Mouse (Mus musculus) gastrocnemius, postnatal 36 days (tissue): ENCODE results near the gene Myo15. TPM values are rescaled to one million over a fixed set of nuclear protein-coding genes. Genes with fewer than 3 reads are reported as not detected.
"Not testable (repeated sequence)": the region's sequence is repeated elsewhere in the genome, so short reads cannot be mapped to it uniquely, and the experiment has no call there.

Experiments
- DNase-seq, 2 experiments: peaks; one replicate each; pipeline ENCODE4 v3.0.0; 2022
- intact Hi-C: fragments of 180-260 bp; cut with DNase I; formaldehyde crosslinking; loops from one replicate; pipeline ENCODE4 v1.15.1; 2025
- long read RNA-seq, 2 experiments: library from polyadenylated mRNA; stranded (forward); transcript quantifications; one replicate each; pipeline ENCODE4 v2.0.0; 2021
- total RNA-seq, 2 experiments: library from RNA; stranded (reverse); gene quantifications; 2 replicates each; pipeline ENCODE4 v1.2.3; 2021

Gene Myo15
- not detected for total RNA-seq
- long read RNA-seq, experiment 1, partial matches to known transcripts: 0 of 1 reads
- long read RNA-seq, experiment 1, other reads (novel, unspliced or antisense): 1 of 1 reads
- long read RNA-seq, experiment 2, partial matches to known transcripts: 0 of 1 reads
- long read RNA-seq, experiment 2, other reads (novel, unspliced or antisense): 1 of 1 reads

DNA sequence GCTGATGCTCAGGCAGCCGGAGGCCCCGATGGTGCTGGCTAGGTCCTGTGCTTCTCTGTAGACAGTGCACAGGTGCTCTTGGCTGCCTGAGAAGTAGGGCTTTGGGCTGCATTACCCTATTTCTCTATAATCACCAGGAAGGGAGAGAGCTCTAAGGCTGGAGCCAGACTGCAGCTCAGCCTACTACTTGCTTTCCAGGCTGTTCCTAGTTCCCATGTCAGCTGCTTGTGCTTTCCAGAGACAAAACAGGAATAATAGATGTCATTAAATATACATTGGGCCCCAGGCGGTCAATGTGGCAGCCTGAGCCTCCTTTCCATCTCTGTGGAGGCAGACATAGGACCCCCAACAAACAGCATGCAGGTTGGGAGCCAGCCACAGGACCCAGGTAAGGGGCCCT is at the start of gene Myo15:
TSS of gene Myo15 (plus strand) at position 301 of the 400 bp plus-strand sequence.
- no peak for DNase-seq
- intact Hi-C loops: no loop called here

GRCm38 (mm10) chr11:60422046-60422668 is 47.0 kb upstream of the Myo15 start:
- intact Hi-C loops: no loop called here

GRCm38 (mm10) chr11:60423006-60423405 is 46.1 kb upstream of the Myo15 start:
- DNase-seq: no peak
- intact Hi-C loops: no loop called here

More at GRCm38 (mm10) chr11:60422046-60422668, 47.0 kb upstream of the Myo15 start:
- no peak for DNase-seq

- DNase-seq: no peak
- intact Hi-C loops: no loop called here
Measured at GRCm38 (mm10) chr11:60426417-60426816, 42.7 kb upstream of the Myo15 start.

GRCm38 (mm10) chr11:60427628-60428027 is 41.5 kb upstream of the Myo15 start:
- intact Hi-C loops: no loop called here
- no peak for DNase-seq

DNA sequence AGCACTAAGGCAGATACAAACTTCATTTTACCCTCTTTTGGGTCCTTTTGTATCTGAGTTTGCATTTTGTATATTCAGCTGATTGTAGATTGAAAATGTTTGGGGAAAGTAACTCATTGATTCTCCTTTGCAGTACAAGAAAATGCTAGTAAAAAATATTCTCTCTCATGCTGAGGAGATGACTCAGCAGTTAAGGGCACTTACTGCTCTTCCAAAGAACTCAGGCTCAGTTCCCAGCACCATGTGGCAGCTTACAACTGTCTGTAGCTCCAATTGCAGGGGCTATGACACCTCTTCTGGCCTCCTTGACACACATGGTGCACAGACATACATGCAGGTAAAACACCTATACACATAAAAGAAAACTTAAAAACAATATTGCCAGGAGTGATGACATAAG is 35.6 kb upstream of the Myo15 start:
- DNase-seq: no peak
- intact Hi-C loops: no loop called here

DNA sequence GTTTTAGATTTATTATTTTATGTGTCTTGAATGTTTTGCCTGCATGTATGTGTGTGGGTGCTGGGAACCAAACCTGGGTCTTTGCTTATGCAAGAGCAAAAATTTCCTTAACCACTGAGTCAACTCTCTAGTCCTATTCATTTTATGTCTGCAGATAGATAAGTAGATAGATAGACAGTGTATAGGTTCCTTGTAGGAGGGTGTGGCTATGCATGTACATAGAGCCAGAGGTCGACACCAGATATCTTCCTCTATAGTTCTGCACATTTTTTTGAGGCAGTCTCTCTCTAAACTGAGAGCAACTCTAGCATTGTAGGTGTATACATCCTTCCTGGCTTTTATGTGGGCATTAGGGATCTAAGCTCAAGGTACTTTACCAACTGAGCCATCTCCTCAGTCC is 34.0 kb upstream of the Myo15 start:
- intact Hi-C loops: no loop called here
- no peak for DNase-seq

DNA sequence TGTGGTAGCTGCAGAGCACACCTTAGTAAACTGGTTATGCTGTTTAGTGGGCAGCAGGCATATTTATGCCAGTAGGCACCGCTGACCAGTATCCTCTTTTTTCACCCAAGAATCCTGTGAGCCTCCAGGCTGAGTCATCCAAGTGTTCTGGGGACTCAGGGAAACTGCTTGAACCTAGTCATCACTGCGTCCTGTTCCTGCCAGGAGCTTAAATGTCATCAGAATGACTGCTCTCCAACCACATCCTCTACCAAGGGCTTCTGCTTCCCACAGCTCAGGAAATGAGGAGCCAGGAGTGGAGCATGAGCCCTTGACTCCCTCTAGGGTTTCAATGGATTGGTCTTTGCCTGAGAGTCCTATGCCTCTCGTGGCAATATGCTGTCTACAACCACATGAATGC is 32.5 kb upstream of the Myo15 start:
- DNase-seq: no peak
- intact Hi-C loops: no loop called here

DNA sequence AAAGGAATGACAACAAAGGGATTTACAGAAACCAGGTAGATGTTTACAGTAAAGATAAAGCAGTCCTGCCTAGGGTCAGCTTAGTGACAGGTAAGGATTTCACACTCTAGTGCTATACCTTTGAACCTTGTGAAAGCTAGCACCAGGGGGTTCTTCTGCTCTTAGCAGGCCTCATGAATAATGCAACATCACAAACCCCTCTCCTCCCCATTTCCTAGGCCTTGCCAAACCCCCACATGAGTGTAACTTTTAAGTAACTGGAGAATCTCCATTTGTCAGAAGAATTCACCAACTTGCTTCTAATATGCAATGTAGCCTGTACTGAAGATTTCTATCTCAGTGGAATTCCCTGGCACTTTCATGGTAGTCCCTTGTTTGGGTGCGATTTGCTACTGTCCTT is 29.5 kb upstream of the Myo15 start:
- intact Hi-C loops, DNase-seq: not testable (repeated sequence)

DNA sequence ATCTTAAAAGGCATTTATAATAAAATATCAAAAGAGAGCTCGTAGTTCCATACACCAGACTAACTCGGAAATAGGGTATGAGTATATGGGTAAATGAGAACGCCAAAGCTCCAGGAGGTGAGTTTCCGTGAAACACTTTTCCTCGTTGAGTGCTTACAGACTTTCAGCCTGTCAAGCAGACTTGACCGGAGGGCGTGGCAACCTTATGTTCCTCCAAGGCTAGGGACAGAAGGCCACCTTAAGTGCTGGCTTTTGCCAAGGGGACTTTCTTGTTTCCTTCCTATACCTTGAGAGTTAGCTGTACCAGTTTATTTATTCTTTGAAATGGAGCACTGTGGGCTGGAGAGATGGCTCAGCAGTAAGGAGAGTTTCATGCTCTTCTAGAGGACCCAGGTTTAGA is 29.0 kb upstream of the Myo15 start:
- no peak for DNase-seq
- intact Hi-C loops: no loop called here

GRCm38 (mm10) chr11:60442896-60443295 is 26.2 kb upstream of the Myo15 start:
- intact Hi-C loops: no loop called here
- no peak for DNase-seq

- no peak for DNase-seq
- intact Hi-C loops: no loop called here
Measured at GRCm38 (mm10) chr11:60444007-60444406, 25.1 kb upstream of the Myo15 start.

- DNase-seq: peak; percentile 84 to 92
- intact Hi-C loops: no loop called here
Measured at GRCm38 (mm10) chr11:60454080-60454744, 14.9 kb upstream of the Myo15 start, which contains the start of gene Drg2. Gene Drg2 (plus strand): TSS chr11:60454591.

DNA sequence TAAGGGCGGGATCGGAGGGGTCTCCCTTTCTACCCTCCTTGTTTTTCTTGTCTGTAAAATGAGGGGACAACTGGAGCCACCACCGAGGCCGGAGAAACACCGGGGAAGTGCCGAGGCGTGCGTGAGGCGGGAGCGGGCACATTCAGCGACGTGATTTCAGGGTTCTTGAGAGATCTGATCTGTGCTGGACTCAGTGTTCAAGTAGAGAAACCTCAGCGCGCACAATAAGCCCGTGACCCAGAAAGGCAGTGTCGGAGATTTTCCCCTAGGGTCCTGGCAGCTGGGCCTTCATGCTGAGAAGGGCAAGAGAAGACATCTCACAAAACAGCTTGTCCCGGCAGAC is 14.4 kb upstream of the Myo15 start:
- no peak for DNase-seq
- intact Hi-C loops: no loop called here

GRCm38 (mm10) chr11:60457973-60458372 is 11.2 kb upstream of the Myo15 start:
- no peak for DNase-seq
- intact Hi-C loops: no loop called here

GRCm38 (mm10) chr11:60465943-60466380 is 3.2 kb upstream of the Myo15 start:
- no peak for DNase-seq
- intact Hi-C loops: no loop called here

- intact Hi-C loops: no loop called here
- DNase-seq: no peak
Measured at GRCm38 (mm10) chr11:60470743-60471142, 1.6 kb downstream of the Myo15 start.

GRCm38 (mm10) chr11:60474534-60474933 is 5.4 kb downstream of the Myo15 start:
- intact Hi-C loops: no loop called here
- DNase-seq: no peak

DNA sequence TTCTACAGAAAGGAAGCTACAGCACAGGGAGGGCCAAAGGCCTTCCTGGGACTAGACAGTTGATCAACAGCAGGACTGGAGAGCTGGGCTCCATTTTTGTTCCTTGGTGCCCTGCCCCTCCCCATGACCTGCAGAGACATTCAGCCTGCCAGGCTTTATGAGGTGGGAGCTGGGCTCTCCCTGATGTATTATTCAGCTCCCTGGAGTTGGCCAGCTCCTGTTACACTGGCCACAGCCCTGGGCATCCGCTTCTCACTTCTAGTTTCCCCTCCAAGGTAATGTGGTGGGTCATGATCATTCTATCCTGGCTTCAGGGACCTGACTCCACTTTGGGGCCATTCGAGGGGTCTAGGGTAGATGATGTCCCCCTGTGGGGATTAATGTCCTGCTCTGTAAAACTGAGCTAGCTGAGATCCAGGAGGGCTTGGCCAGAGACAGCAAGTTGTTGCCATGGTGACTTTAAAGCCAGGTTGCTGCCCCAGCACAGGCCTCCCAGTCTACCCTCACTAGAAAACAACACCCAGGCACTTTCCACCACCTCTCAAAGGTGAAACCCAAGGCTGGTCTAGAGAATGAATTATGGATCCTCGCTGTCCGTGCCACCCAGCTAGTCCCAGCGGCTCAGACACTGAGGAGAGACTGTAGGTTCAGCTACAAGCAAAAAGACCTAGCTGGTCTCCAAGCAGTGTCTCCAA is 6.7 kb downstream of the Myo15 start:
- intact Hi-C loops: no loop called here
- DNase-seq: no peak

DNA sequence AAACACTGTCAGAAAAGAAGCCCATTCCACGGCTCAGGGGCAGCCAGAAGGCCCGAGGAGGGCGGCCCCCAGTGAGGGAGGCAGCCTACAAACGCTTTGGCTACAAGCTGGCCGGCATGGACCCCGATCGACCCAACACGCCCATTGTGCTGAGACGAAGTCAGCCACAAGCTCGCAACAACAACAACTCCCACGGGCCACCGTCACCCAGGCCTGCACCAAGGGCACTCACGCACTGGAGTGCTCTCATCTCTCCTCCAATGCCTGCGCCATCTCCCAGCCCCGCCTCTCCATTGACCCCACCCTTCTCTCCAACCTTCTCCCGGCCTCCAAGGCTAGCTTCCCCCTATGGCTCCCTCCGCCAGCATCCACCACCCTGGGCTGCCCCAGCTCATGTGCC is 9.0 kb downstream of the Myo15 start:
- intact Hi-C loops: no loop called here
- no peak for DNase-seq

GRCm38 (mm10) chr11:60486267-60486666 is 17.1 kb downstream of the Myo15 start:
- intact Hi-C loops: no loop called here
- DNase-seq: no peak
